8 mouse cellular contexts compared by ENCODE assay signal in the genomic region with DNA sequence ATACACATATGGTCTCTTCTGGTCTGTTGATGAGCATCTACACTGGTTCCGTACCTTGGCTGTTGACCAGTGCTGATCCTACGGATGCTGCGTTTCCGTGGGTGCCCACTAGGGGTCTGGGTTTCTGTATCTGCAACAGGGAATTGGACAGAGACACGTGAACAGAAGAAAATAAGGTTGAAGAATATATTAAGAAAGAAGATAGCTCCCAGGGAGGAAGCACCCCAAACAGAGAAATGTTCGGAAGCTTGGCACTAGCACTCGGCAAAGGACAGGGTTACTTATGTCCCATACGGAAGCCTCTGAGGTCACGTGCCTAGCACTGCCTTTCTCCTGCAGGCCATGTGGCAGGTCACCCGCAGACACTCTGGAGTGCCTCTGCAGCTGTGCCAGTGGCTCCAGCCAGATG. TPM values are rescaled to one million over a fixed set of nuclear protein-coding genes. Genes with fewer than 3 reads are reported as not detected.
DNase-seq lines count a peak whose midpoint lies in the region; ATAC-seq and TF ChIP-seq lines count a peak whose summit lies in the region.

No protein-coding gene starts in this region.

- no peaks in the 10 kb centered on the region; the same call in 1 of the 2 replicates for H3K4me1 ChIP-seq in bone marrow, adult 2 months (ENCODE audit: control insufficient read depth, insufficient read depth, low read length)
- no peaks in the 10 kb centered on the region; the same call in 1 of the 2 replicates for H3K4me1 ChIP-seq in hindbrain, embryonic 14.5 days (replicated peaks; ENCODE audit: control insufficient read depth, insufficient read depth, low read length)
- peaks cover 29 to 41% of the 10 kb centered on the region in 2 experiments for H3K4me1 ChIP-seq in liver, embryonic 14.5 days (replicated peaks; ENCODE audit: control insufficient read depth in 2 of 2, insufficient read depth in 2 of 2, low read length in 1 of 2)
- H3K4me1 ChIP-seq in neural tube, embryonic 12.5 days = no peaks in the 10 kb centered on the region

- H3K4me2 ChIP-seq in hindbrain, embryonic 14.5 days (replicated peaks) = no peak overlapping the region
- peak overlapping the region; percentile 48 for H3K4me2 ChIP-seq in liver, embryonic 14.5 days (ENCODE audit: low read depth)
- H3K4me2 ChIP-seq in neural tube, embryonic 12.5 days (replicated peaks) = peak overlapping the region; percentile 25; the same call in 1 of the 2 replicates

- peak; percentile 71 for ATAC-seq in erythroblast, adult 5-6 weeks (replicated peaks; ENCODE audit: low FRiP score, poor library complexity, severe bottlenecking)
- ATAC-seq in hindbrain, embryonic 14.5 days (ENCODE audit: low FRiP score) = 0 out of 2 replicates have a peak, but pooled peaks have one; percentile 57
- ATAC-seq in liver, embryonic 14.5 days (ENCODE audit: insufficient read depth) = 0 out of 2 replicates have a peak, but pooled peaks have one; percentile 16
- no peak for ATAC-seq in neural tube, embryonic 12.5 days (ENCODE audit: low FRiP score, low read depth)

- no peak for TF ChIP-seq POLR2A in bone marrow, adult 2 months (IDR thresholded peaks at IDR 0.05; ENCODE audit: borderline replicate concordance, control insufficient read depth, low read depth, low read length)

- no peak overlapping the region for H3K4me3 ChIP-seq in bone marrow, adult 2 months (replicated peaks; ENCODE audit: control insufficient read depth, low read depth, low read length)
- H3K4me3 ChIP-seq in hindbrain, embryonic 14.5 days (replicated peaks; ENCODE audit: low read length) = no peak overlapping the region
- no peak overlapping the region for H3K4me3 ChIP-seq in liver, embryonic 14.5 days (ENCODE audit: insufficient read depth in 1 of 2, low read depth in 2 of 2, low read length in 2 of 2)
- H3K4me3 ChIP-seq in neural tube, embryonic 12.5 days = no peak overlapping the region; the same call in 1 of the 2 replicates

- no peak for TF ChIP-seq EP300 in liver, embryonic 14.5 days (IDR thresholded peaks at IDR 0.05; ENCODE audit: low read depth)

- H3K27ac ChIP-seq in bone marrow, adult 2 months (ENCODE audit: control insufficient read depth, insufficient read depth, low read depth, low read length, poor library complexity) = no peak overlapping the region
- no peak overlapping the region for H3K27ac ChIP-seq in hindbrain, embryonic 14.5 days
- H3K27ac ChIP-seq in liver, embryonic 14.5 days = no peak overlapping the region
- no peak overlapping the region for H3K27ac ChIP-seq in neural tube, embryonic 12.5 days

- no peaks in the 10 kb centered on the region for H3K36me3 ChIP-seq in hindbrain, embryonic 14.5 days (replicated peaks; ENCODE audit: control insufficient read depth, insufficient read depth)
- no peaks in the 10 kb centered on the region for H3K36me3 ChIP-seq in liver, embryonic 14.5 days (replicated peaks; ENCODE audit: control insufficient read depth, insufficient read depth, low read depth)
- H3K36me3 ChIP-seq in neural tube, embryonic 12.5 days = no peaks in the 10 kb centered on the region

- H3K9me3 ChIP-seq in hindbrain, embryonic 14.5 days (ENCODE audit: control insufficient read depth, low read length) = no peaks in the 10 kb centered on the region
- no peaks in the 10 kb centered on the region for H3K9me3 ChIP-seq in liver, embryonic 14.5 days (ENCODE audit: control insufficient read depth, low read length)
- no peaks in the 10 kb centered on the region for H3K9me3 ChIP-seq in neural tube, embryonic 12.5 days

- WGBS in bone marrow, adult 2 months = 49% methylated on average over 10 of the region's 10 CpGs
- 55% methylated on average over 10 of the region's 10 CpGs for WGBS in hindbrain, embryonic 14.5 days
- 39% methylated on average over 10 of the region's 10 CpGs for WGBS in liver, embryonic 14.5 days (ENCODE audit: insufficient replicate concordance)
- WGBS in neural tube, embryonic 12.5 days = 58% methylated on average over 10 of the region's 10 CpGs

- peak; percentile 39 for DNase-seq in ovary, postnatal 36 days (ENCODE audit: low spot score)
- DNase-seq in ovary, postnatal 10 days (ENCODE audit: low spot score) = no peak
- DNase-seq in hindbrain, embryonic 14.5 days (ENCODE audit: low spot score) = no peak
- DNase-seq in liver, embryonic 14.5 days (ENCODE audit: low read depth in 3 of 3, low spot score in 3 of 3) = peak in 1 of 3 experiments; percentile 20
- peak; percentile 40 for DNase-seq in yolk sac, embryonic 10.5 days (ENCODE audit: low spot score)

- no peaks in the 10 kb centered on the region for H3K27me3 ChIP-seq in hindbrain, embryonic 14.5 days (ENCODE audit: control insufficient read depth, insufficient read depth, low read length)
- H3K27me3 ChIP-seq in liver, embryonic 14.5 days (ENCODE audit: control insufficient read depth, insufficient read depth, low read length) = no peaks in the 10 kb centered on the region
- no peaks in the 10 kb centered on the region for H3K27me3 ChIP-seq in neural tube, embryonic 12.5 days (replicated peaks)

- peak; percentile 67 for TF ChIP-seq CTCF in bone marrow, adult 2 months (IDR thresholded peaks at IDR 0.05; ENCODE audit: control insufficient read depth, insufficient read depth, low read length)
- TF ChIP-seq CTCF in liver, embryonic 14.5 days (IDR thresholded peaks at IDR 0.05; ENCODE audit: low read depth) = peak; percentile 84

- no peak overlapping the region for H3K9ac ChIP-seq in hindbrain, embryonic 14.5 days
- H3K9ac ChIP-seq in liver, embryonic 14.5 days (replicated peaks) = no peak overlapping the region
- no peak overlapping the region for H3K9ac ChIP-seq in neural tube, embryonic 12.5 days

RNA-seq across cellular contexts. Expression of a gene that starts 46.6 kb away (rescaled TPM):
- 169 and 259 TPM in 2 replicates for polyA plus RNA-seq in bone marrow, adult 2 months (2011; ENCODE audit: insufficient read depth, insufficient read length, low replicate concordance, missing spikeins)
- 86.7 and 92.8 TPM in 2 replicates for total RNA-seq in erythroblast, adult 5-6 weeks (2015; ENCODE audit: low replicate concordance)
- total RNA-seq in erythroblast, adult 5-6 weeks (2017; ENCODE audit: low replicate concordance) = 57.4 and 72.8 TPM in 2 replicates
- polyA plus RNA-seq in hindbrain, embryonic 14.5 days (2014; fragmentation: Nextera tagmentation; extraction: Ambion mirVana) = 204 and 206 TPM in 2 replicates
- polyA plus RNA-seq in liver, embryonic 14.5 days (2012; rRNA removed) = 73.3 and 77.5 TPM in 2 replicates
- 78.5 and 82.2 TPM in 2 replicates for polyA plus RNA-seq in liver, embryonic 14.5 days (2014; fragmentation: Nextera tagmentation; extraction: Ambion mirVana)
- 151 TPM in 2 replicates for polyA plus RNA-seq in neural tube, embryonic 12.5 days (2016; fragmentation: Nextera tagmentation; extraction: Ambion mirVana)

Comparison
In these comparisons a context has a peak if more than half of its experiments do, and no peak if none do; other contexts are left out.
1. DNase-seq: peak in ovary, postnatal 36 days (single experiment) and yolk sac, embryonic 10.5 days (single experiment); none in ovary, postnatal 10 days (single experiment) and hindbrain, embryonic 14.5 days (single experiment).